Mouse (Mus musculus): Measurements from ENCODE around the gene Man2a2.

The Man2a2 gene

DNA sequence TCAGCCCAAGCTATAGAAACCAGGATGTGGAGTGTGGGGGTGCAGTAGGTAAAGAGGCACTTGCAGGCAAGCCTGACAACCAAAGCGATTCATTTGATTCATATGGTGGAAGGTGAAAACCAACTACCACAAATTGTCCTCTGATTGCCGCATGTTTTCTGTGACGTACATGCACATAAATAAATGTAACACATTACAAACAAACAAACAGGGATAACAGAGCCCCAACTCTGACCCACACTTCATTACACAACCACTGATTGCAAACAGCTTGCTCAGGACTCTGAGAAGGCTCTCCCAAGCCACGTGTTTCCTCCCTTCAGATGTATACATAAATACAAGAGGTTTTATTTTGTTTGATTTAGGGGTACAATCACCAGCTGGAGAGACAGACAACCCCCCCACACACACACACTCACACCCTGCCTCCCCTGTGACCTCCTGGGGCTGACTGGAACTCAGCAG lies 1.2 kb downstream of the Man2a2 start:
- peak; percentile 74 for DNase-seq (ENCODE audit: low read depth)

DNA sequence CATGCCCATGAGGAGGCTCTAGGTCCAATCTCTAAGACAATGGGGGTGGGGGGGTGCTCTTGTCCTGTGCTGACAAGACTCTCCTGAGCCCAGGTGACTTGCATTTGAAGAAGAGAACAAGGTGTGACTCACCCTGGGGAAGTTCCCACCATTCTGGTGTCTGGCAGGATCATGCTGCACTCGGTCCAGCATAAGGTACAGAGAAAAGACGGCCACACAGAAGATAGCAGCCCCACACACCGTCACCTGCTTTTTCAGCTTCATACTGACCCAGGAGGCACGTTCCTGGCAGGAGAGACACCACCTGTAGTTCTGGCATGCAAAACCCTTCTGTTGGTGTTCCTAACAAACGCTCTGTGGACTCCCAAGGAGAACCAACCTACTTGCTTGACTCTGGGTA lies 1.7 kb downstream of the Man2a2 start:
- DNase-seq (ENCODE audit: low read depth): peak; percentile 69

DNA sequence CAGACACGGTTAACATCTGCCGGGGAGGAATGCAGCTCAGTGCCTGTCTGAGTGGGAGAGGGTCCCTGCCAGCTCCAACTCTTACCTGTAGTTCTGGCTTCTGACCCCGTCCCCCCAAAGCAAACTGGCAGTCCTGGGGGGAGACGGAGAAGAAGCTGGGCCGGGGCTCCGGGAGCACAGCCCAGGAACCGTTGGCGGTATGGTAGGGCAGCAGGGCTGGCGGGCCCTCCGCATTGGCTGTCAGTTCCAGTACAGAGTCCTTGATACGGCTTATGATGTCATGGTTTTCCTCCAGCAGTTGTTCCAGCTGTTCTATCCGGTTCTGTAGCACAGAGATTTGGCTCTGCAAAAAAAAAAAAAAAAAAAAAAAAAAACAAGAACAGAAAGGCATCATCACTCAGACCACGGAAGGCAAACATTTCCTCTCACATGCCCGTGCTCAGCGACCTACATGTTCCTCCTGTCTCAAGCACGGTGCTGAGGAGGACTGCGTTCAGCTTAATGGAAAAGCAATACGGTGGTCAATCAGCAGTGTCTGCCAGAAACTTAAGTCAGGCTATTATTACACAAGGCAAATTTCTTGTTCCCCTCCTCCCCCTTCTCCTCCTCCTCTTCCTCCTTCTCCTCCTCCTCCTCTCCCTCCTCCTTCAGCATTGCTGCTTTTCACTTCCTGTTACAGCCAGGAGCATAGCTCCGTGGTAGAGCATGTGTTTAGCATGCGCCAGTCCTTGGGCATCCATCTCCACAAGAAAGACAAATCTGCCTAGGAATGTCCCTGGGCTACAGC lies 2.3 kb downstream of the Man2a2 start:
- peak; percentile 75 for DNase-seq (ENCODE audit: low read depth)

DNA sequence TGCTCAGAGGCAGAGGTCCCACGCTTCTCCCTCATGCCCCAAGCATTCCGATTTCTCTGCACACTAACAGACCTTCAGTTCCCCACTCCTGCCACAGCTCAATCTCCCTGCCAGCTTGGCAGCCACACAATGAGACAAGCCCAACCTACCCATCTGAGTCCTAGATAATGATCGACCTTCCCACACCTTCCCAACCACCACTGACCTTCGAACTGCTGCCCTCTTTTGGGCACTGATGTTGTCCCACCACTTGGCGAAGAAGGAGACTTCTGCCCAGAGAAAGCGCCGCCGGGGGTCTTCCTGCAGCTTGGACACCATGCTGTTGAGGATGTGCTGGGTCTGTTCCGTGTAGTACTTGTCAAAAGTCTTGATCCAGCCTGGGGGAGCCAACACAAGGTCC lies 3.2 kb downstream of the Man2a2 start:
- no peak for DNase-seq (ENCODE audit: low read depth)

DNA sequence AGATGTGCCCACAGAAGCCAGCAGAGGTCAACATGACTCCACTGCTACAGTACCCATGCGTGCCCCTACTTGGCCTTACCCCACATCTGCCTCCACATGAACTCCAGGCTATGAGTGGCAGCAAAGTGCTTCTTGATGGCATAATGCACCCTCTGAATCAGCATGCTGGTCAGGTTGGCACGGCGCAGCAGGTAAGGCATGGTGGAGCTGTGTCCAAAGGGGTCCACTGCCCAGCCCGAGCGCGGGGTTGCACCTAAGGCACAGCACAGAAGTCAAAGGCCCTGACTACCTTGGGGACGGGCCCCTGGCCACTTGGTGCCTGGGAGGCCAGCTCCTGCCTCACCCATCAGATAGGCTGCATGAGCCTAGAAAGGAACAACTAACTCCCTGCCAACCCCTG lies 3.9 kb downstream of the Man2a2 start:
- DNase-seq (ENCODE audit: low read depth): no peak

DNA sequence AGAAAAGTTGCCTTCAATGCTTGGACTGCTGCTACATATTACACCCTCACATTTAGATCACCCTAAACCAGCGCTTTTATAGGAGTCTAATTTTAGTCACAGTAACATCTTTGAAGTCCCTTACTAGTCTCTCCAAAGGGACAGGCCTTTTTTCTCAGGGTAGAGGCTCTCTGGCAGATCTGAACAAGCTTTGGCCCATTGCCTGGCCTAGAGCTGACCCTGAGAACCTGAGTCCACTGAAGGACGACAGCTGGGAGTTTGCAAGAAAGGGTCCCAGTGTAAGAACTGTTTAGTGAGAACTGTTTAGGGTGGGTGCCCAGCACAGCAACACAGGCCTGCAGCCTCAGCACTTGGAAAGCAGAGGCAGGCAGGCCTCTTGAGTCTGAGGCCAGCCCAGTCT lies 5.4 kb downstream of the Man2a2 start:
- no peak for DNase-seq (ENCODE audit: low read depth)

DNA sequence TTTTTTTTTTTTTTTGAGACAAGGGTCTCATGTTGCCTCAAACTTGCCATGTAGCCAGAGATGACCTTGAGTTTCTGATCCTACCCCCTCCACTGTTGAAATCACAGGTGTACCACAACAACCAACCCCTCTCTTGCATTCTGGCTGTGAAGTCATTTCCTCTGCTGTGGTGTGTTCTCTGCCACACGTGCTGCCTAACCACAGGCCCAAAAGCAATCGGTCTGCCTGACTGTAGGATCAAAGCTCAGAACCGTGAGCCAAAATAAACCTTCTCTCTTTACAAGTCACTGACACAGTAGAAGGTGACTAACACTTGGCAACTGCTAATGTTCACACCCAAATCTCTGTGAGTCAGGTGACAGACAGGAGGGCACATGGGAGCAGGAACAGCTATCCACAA lies 10.7 kb downstream of the Man2a2 start:
- DNase-seq (ENCODE audit: low read depth): no peak

DNA sequence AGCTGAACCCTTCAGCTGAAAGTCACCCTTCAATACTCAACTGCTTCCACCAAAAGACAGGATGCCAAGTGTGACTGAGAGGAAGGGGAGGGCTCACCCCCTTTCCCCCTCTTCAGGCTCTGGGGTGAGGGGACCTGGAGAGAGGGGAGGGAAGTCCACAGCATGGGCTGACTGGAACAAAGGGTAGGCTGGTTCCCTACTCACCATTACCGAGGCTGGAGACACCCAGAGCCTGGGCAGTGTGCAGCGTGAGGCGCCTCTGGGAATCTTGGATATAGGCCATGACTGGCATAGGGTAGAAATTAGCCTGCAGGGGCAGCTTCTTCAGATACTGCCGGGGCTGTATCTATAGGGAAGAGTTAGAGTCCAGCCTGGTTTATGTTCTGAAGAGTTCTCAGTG lies 13.1 kb downstream of the Man2a2 start:
- no peak for DNase-seq (ENCODE audit: low read depth)

DNA sequence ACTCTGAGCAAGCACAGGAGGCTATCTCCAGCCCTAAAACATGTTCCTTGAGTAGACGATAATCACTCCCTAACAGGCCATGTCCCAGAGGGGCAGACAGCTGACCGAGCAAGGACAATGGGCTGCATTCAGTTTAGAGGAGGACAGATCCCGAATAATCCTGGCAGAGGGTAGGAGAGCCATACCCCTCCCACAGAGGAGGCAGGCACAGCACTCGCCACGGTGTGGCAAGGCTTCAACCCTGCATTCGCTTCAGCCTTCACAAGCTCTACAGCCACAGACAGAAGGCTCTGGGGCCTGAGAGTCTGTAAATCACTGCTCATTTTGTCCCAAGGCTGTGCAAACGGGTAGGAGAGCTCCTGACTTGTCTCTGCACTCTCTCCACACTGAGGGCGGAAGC lies 14.0 kb downstream of the Man2a2 start:
- no peak for DNase-seq (ENCODE audit: low read depth)

DNA sequence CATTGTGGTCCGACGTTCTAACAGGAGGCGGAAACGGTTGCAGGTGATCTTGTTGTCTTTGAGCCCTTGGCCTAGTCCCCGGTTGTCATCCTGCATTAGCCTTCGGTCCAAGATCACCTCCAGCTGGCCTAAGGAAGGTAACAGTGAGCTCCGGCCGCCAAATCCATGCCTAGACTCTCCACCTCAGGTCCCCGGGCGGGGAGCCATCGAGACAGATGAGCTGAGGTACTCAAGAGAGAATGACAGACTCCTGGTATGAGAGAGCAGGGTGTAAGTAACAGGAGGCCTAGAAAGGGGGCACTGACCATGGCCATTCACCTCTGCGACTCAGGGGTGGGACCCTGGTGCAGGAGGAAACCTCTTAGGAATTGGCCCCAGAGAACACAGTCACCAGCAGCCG lies 14.8 kb downstream of the Man2a2 start:
- DNase-seq (ENCODE audit: low read depth): no peak

DNA sequence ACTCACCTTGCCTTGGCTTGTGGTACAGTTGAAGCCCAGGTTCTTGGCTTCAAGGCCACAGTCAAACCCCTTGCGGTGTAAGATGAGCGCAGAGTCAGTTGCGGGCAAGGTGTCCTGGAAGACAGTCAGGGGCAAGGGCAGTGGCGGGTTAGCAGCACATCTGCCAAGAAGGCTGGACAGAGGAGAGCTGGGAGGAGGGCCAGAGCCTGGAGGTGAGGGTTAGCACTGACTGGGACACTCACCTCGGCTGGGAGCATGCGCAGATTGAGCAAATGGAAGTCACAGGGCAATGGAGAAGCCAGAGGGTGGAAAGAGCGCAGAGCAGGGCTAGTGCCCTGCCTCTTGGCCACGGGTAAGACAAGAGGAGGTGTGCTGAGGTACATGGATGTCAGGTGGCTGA lies 18.3 kb downstream of the Man2a2 start:
- no peak for DNase-seq (ENCODE audit: low read depth)

DNA sequence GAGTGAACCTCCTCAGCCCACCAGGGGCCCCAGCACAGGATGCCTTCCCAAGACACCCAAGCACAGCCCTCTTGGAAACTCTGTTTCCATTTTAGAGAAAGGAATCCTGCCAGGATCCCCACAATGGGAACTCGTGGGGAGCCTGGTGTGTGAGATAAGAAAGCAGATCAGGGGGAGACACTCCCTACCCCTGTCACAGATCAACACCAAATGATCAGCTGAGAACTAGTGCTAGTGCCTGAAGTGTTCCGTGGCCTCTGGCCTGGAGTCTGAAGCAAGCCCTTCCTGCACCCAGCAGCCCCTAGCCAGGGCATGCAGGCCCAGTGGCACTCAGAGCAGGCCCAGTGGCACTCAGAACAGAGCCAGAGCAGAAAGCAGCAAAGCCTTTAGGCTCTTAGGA lies 20.4 kb downstream of the Man2a2 start:
- no peak for DNase-seq (ENCODE audit: low read depth)

DNA sequence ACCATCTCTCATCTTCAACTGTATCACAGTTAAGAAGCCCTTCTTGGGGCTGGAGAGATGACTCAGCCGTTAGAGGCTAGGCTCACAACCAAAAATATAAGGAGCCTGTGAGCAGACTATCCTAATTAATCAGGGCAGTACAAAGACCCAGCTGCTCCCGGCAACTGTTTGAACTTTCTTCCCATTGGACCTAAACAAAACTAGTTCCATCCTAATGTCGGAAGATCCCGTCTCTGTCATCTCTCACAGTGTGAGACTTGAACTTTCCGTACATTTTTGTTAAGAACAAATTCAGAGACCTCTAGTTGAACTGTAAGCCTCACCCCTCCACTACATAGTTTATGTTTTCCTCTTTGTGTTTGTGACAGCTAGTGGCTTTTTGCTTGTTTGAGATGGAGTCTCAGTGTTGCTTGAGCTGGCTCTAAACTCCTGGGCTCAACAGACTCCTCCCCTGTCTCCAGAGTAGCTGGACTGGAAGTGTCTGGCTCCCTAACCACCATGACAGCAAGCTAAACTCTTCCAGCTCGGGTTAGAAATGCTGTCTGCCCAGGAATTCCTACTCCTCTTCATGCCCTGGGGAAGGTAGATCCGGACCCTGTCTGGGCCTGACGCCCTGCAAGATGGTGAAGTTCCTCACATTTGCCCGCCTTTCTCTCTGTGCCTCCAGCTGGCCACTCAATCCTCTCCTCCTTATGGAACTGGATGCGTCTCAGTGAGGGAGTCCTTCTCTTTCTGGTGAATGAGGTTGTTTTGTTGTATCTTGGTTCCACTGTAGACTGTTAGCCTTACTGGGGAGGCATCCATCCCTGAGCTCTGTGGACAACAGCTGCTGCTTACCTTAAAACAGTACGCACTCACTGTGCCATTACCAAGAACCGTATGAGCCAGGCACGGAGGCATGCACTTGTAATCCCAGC lies 23.2 kb downstream of the Man2a2 start:
- DNase-seq (ENCODE audit: low read depth): no peak

DNA sequence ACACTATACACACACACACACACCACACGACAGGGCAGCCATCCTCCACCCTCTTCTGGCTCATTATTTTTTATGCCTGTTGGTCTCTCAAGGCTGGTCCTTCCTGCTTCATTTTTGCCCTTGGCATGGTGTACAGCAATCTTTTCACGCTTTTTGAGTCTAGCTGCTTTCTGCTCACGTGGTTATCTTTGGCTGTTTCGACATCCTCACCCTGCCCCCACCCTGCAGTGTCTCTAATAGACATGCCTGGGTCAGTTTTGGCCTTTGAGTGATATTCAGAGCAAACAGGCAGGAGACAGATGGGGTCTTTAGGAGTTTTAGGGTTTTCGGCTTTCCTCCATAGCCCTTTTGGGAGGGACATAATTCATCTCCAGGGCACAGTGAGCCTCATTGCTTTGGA lies 24.3 kb downstream of the Man2a2 start:
- DNase-seq (ENCODE audit: low read depth): no peak

DNA sequence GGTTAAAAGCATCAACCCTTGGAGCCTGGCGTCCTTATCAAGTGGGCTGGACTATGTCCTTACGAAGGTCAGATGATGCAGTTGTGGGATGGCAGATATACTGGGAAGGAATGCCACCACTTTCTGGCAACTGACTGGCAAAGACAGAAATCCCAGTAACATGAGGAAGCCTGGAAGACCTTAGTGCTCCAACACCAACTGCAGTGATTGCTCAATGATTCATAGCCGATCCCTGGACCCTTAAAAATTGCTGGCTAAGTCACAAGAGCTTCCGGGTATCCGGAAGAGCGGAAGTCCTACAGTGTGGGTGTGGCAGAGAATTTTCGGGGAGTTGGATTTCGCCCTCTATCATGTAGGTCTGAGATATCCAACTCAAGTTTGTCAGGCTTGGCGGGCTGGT lies 25.0 kb downstream of the Man2a2 start:
- no peak for DNase-seq (ENCODE audit: low read depth)

DNA sequence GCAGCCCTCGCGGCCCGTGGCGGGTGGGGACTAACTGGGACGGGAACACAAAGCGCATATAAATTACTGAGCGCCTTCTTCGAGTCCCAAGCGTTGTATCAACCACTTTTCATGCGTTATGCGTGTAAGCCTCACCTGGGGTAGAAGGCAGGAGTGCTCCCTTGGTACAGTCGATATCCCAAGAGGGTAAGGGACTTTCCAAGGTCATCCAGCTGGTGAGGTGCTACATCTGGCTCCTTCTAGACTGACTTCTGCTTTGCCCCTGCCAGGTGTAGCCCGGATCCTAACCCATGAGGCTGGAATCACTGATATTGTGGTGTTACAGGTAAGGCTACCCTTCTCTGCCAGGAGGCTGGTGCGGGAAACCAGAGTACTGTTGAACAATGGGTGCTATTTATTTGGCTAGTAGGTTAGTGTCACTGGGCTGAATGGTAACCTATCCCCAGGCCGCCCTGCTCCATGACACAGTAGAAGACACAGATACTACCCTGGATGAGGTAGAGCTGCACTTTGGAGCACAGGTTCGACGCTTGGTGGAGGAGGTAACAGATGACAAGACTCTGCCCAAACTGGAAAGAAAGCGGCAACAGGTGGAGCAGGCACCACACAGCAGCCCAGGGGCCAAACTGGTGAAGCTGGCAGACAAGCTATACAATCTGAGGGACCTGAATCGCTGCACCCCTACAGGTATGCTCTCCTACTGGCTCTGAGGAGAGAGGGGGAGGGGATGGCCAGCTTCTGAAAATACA lies 27.7 kb downstream of the Man2a2 start:
- DNase-seq (ENCODE audit: low read depth): no peak

DNA sequence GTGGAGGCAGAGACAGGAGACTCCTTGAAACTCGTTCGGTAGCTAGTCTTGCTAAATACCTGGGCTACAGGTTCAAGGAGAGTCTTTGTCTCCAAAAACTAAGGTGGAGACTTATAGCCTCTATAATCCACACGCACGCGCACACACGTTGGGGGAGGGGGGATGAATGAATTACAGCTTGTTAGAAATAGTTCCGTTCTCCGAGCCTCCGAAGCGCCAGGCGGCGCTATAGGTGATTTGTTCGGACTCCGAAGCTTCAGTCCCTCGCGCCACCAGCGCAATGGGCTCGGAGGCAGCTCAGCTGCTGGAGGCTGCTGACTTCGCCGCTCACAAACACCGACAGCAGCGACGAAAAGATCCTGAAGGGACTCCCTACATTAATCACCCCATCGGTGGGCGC lies 28.3 kb downstream of the Man2a2 start, which contains the start of gene Hddc3:
TSS of gene Hddc3 (plus strand) at position 247 of the 400 bp plus-strand sequence.
- DNase-seq (ENCODE audit: low read depth): peak; percentile 99

DNA sequence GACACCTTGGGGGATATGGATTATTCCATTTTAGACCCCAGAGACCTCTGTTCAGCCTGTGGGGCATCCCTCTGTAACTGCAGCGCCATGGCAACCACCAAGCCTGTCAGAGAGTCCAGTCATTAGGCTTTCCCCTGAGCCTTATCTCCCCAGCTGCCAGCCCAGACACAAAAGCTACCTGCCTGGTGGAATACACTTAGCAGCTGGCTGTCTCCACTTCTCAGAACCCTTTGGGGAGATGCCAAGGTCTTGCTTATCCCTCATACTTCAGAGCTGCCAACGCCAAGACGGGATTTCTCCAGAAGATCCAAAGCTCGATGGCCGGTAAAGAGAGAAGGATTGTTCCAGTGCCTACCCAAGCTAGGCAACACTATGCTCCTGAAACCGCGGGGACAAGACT lies 29.4 kb downstream of the Man2a2 start:
- DNase-seq (ENCODE audit: low read depth): no peak

DNA sequence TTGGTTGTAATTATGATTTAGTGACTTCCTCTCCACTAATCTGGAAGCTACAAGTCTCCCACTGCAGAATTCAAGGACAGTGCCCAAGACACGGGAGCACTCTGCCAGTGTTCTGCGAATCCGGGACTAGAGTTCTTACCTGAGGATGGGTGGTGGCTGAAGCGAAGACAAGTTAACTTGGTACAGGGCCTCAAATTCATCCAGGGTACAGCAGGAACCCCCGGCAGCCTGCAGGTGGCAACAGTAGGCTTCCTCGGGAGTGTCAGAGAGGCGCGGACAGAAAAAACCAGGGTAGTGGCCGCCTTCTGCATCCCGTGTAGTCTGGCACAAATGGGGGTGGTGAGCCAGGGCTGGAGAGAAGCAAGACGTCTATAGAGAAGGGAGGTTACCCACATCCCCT lies 30.4 kb downstream of the Man2a2 start, which contains the start of gene Unc45a:
TSS of gene Unc45a (minus strand) at position 213 of the 400 bp plus-strand sequence.
- DNase-seq (ENCODE audit: low read depth): peak; percentile 90

DNA sequence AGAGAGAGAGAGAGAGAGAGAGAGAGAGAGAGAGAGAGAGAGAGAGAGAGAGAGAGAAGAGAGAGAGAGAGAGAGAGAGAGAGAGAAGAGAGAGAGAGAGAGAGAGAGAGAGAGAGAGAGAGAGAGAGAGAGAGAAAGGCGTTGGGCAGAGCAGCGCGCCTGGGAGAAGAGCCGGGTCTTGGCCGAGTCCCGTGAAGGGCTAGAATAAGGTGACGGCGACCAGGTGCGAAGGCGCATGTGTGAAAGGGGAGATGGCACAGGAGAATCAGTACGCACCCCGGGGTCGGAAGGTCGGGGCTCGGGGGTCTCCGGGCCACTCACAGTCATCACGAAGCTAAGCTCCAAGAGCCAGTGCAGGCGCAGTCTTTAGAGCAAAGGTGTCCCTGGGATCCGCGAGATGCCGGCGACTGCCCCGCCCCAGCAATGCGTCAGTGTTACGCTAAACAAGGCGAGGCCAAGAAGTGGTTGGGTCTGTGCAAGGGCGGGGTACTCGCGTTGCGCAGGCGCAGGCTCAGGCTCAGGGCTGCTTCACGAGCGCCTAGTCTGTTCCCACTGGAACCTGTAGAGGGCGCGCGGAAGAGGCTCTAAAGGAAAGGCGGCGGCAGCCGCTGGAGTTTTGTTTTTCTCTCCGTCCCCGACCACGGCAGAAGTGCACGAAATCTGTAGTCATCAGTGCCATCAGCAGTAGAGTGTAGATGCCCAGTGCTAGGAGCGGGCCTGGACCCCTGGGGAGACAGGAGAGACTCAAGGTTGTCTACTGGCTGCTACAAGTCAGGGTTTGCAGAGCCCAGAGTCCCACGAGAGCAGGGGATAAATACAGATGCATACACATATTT lies 31.2 kb downstream of the Man2a2 start:
- DNase-seq (ENCODE audit: low read depth): peak; percentile 100

DNA sequence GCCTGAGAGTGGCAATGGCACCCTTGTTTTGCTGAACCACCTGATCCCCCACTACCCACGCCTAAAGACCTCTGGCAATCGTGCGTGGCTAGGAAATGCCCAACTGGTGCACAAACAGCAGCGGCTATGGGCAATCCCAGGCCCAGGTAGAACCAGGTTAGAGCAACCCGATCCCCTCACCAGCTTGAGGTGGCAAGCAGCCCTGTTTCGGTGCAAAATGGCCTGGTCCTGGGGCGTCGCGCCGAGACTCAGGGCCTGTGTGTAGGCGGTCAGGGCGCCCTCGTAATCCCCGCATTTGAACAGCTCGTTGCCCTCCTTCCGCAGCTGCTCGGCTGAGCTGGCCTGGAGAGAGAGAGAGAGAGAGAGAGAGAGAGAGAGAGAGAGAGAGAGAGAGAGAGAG lies 31.8 kb downstream of the Man2a2 start:
- DNase-seq (ENCODE audit: low read depth): peak; percentile 69

All from induced T-regulatory cell, adult 2 months (primary cell).